Mouse (Mus musculus) heart, adult 10 weeks (tissue): ENCODE data around the gene Vmn1r46. TPM values are rescaled to one million over a fixed set of nuclear protein-coding genes. Genes with fewer than 3 reads are reported as not detected.

ENCODE experiments used
- polyA plus RNA-seq: library from polyadenylated mRNA; stranded (reverse); fragments of 350-450 nt; fragmentation: Illumina TruSeq; extraction: RNeasy Lipid Tissue Mini Kit (QIAGEN cat#74804); gene quantifications from one replicate; pipeline ENCODE4 v1.2.3, GENCODE M21; 2014; ENCODE audit warnings: low read depth, low replicate concordance

Gene Vmn1r46
- polyA plus RNA-seq, result not detected

DNA sequence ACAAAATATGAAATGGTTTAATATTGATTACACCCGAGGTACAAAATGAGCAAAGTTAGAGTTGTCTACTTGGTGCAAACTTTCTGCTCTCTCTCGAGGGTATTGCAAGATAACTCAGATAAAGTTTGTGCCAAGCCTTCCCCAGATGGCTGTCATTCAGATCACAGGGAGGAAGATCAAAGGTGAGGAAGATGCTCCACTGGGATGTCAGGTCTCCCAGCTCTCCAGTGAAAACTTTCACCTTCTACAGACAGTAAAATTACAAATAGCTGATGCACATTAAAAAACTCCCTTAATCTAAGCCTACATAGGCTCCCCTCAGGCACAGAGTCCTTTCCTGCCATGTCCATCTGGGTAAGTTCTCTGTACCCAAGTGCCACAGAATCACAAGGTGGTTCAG, at the start of gene Vmn1r46:
Vmn1r46 (plus strand) TSS at position 301 of the 400 bp plus-strand sequence.

DNA sequence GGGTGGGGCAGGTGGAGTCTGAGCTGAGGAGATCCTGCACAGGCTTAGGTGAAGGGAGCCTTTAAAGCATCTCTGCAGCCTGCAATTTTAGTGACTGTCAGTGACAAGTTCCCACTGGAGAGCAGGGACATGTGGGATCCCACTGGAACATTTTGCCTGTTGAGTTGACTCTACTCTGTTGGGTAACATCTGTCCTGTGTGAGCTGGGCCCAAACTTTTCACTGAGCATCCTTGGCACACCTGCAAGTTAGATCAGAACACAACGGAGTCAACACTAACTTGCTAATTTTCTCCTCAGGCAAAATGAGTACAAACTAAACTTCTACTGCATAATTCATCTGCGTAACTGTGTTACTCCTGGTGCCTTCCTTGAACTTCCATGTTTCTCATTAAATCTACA, 28.6 kb upstream of the Vmn1r46 start, which contains the start of gene Vmn1r45:
Vmn1r45 (minus strand) TSS at position 101 of the 400 bp plus-strand sequence.

GRCm38 (mm10) chr6:90015847-90016246, 46.7 kb downstream of the Vmn1r46 start, which contains the start of gene Vmn1r47:
Gene Vmn1r47, plus strand, starts transcription at chr6:90016147.

Other genes starting within 250 kb of the Vmn1r46 start
- not detected for gene Vmn1r41, start 228.5 kb upstream of the Vmn1r46 start, polyA plus RNA-seq
- gene Vmn1r42, start 92.9 kb upstream of the Vmn1r46 start, polyA plus RNA-seq, result not detected
- gene Vmn1r43, start 92.9 kb upstream of the Vmn1r46 start, polyA plus RNA-seq, result not detected
- gene Vmn1r44, start 85.7 kb upstream of the Vmn1r46 start, polyA plus RNA-seq, result not detected
- gene Vmn1r45, start 28.7 kb upstream of the Vmn1r46 start, polyA plus RNA-seq, result not detected
- not detected for gene Vmn1r47, start 46.8 kb downstream of the Vmn1r46 start, polyA plus RNA-seq
- not detected for gene Vmn1r48, start 67.5 kb downstream of the Vmn1r46 start, polyA plus RNA-seq
- not detected for gene Vmn1r49, start 109.2 kb downstream of the Vmn1r46 start, polyA plus RNA-seq
- not detected for gene Vmn1r50, start 132.1 kb downstream of the Vmn1r46 start, polyA plus RNA-seq
- gene Vmn1r51, start 153.3 kb downstream of the Vmn1r46 start, polyA plus RNA-seq, result not detected
- gene Vmn1r52, start 205.5 kb downstream of the Vmn1r46 start, polyA plus RNA-seq, result not detected
- not detected for gene V1ra8, start 233.5 kb downstream of the Vmn1r46 start, polyA plus RNA-seq